Comparison of ENCODE assay signal across 8 mouse cellular contexts in genomic region chr2:134643514-134644300, GRCm38 (mm10). TPM values are rescaled to one million over a fixed set of nuclear protein-coding genes. Genes with fewer than 3 reads are reported as not detected.
DNase-seq lines count a peak whose midpoint lies in the region; ATAC-seq lines count a peak whose summit lies in the region.

Gene Tmx4, minus strand, starts transcription at chr2:134644145.

- H3K4me2 ChIP-seq in hindbrain, embryonic 12.5 days (replicated peaks), result peak within 1 kb of the TSS; percentile 55

- ATAC-seq in hindbrain, embryonic 12.5 days (ENCODE audit: low FRiP score), result peak; percentile 98

- DNase-seq in Muller cell, postnatal 12 days (ENCODE audit: inconsistent ontology term), result peak; percentile 99
- peak; percentile 99 for DNase-seq in cerebellum, adult 9-11 months
- DNase-seq in frontal cortex, adult 2 months (ENCODE audit: extremely low spot score in 1 of 2, low spot score in 1 of 2), result peak; percentile 95 to 98
- peak; percentile 96 to 98 for DNase-seq in layer of hippocampus, postnatal 14 days (ENCODE audit: low spot score in 2 of 2)
- peak; percentile 100 for DNase-seq in lung, postnatal 14 days
- peak; percentile 84 for DNase-seq in retina, adult 2 months (ENCODE audit: low read depth, low spot score)
- DNase-seq in thymus, postnatal 36 days, result peak; percentile 99

- peak within 1 kb of the TSS; percentile 92 for H3K9ac ChIP-seq in hindbrain, embryonic 12.5 days

- H3K36me3 ChIP-seq in hindbrain, embryonic 12.5 days, result 0 out of 2 replicates have a peak, but pooled peaks cover 2% of the 10 kb centered on the region

- no peaks in the 10 kb centered on the region for H3K27me3 ChIP-seq in hindbrain, embryonic 12.5 days

- WGBS in hindbrain, embryonic 12.5 days, result under 1% methylated on average over 57 of the region's 57 CpGs

- H3K4me3 ChIP-seq in hindbrain, embryonic 12.5 days, result peak within 1 kb of the TSS; percentile 78

- peak within 1 kb of the TSS; percentile 99 for H3K27ac ChIP-seq in hindbrain, embryonic 12.5 days

- no peaks in the 10 kb centered on the region for H3K9me3 ChIP-seq in hindbrain, embryonic 12.5 days (replicated peaks)

- H3K4me1 ChIP-seq in hindbrain, embryonic 12.5 days, result peaks cover 26% of the 10 kb centered on the region

RNA-seq across cellular contexts. Expression of gene Tmx4, which starts in this region (rescaled TPM):
- 83.8 and 89.0 TPM in 2 replicates for polyA plus RNA-seq in frontal cortex, adult 2 months (2012; rRNA removed)
- 74.0 and 80.3 TPM in 2 replicates for polyA plus RNA-seq in hindbrain, embryonic 12.5 days (2016; fragmentation: Nextera tagmentation; extraction: Ambion mirVana)
- total RNA-seq in layer of hippocampus, postnatal 14 days (2021), result 100 to 1,000 TPM; 121 to 133 TPM

Comparison
In these comparisons a context has a peak if more than half of its experiments do, and no peak if none do; other contexts are left out.
1. Peak in every context shown above with its lines: DNase-seq, ATAC-seq, H3K4me3 ChIP-seq and H3K27ac ChIP-seq.